Mouse (Mus musculus) brain, embryonic 18.5 days (tissue): Measurements from ENCODE around the gene Ephx1.
"Not testable (repeated sequence)": the region's sequence is repeated elsewhere in the genome, so short reads cannot be mapped to it uniquely, and the experiment has no call there.

Experiments
- DNase-seq: peaks from one replicate; pipeline ENCODE4 v3.0.0-alpha.2; 2012; ENCODE audit warnings: low read depth, low spot score

Ephx1 gene

GRCm38 (mm10) chr1:181013446-181013845 lies 7.3 kb downstream of the Ephx1 start:
- no peak for DNase-seq

- DNase-seq, result no peak
Observed at GRCm38 (mm10) chr1:181012416-181012815, 8.3 kb downstream of the Ephx1 start.

- DNase-seq, result no peak
Observed at GRCm38 (mm10) chr1:181011601-181012000, 9.1 kb downstream of the Ephx1 start.

GRCm38 (mm10) chr1:181010171-181010932 lies 10.4 kb downstream of the Ephx1 start:
- no peak for DNase-seq

- no peak for DNase-seq
Observed at GRCm38 (mm10) chr1:181009754-181010153, 10.9 kb downstream of the Ephx1 start.

- no peak for DNase-seq
Observed at GRCm38 (mm10) chr1:181009011-181009590, 11.6 kb downstream of the Ephx1 start.

- no peak for DNase-seq
Observed at GRCm38 (mm10) chr1:181008266-181008665, 12.4 kb downstream of the Ephx1 start.

GRCm38 (mm10) chr1:181007831-181008230 lies 12.9 kb downstream of the Ephx1 start:
- no peak for DNase-seq

- no peak for DNase-seq
Observed at GRCm38 (mm10) chr1:181005331-181005730, 15.4 kb downstream of the Ephx1 start.

- DNase-seq, result no peak
Observed at GRCm38 (mm10) chr1:181003790-181004189, 16.9 kb downstream of the Ephx1 start.

- DNase-seq, result no peak
Observed at GRCm38 (mm10) chr1:181001621-181002020, 19.1 kb downstream of the Ephx1 start.

- no peak for DNase-seq
Observed at GRCm38 (mm10) chr1:181001217-181001616, 19.5 kb downstream of the Ephx1 start.

GRCm38 (mm10) chr1:181000501-181001092 lies 20.1 kb downstream of the Ephx1 start:
- no peak for DNase-seq

GRCm38 (mm10) chr1:180992142-180992541 lies 28.6 kb downstream of the Ephx1 start:
- DNase-seq, result no peak

- no peak for DNase-seq
Observed at GRCm38 (mm10) chr1:180990671-180991070, 30.0 kb downstream of the Ephx1 start.

GRCm38 (mm10) chr1:180987759-180988158 lies 32.9 kb downstream of the Ephx1 start:
- DNase-seq, result peak; percentile 20

GRCm38 (mm10) chr1:180986701-180987100 lies 34.0 kb downstream of the Ephx1 start:
- DNase-seq, result no peak

- not testable (repeated sequence) for DNase-seq
Observed at GRCm38 (mm10) chr1:180981298-180982046, 39.2 kb downstream of the Ephx1 start.

- no peak for DNase-seq
Observed at GRCm38 (mm10) chr1:180980464-180980863, 40.2 kb downstream of the Ephx1 start.

- DNase-seq, result no peak
Observed at GRCm38 (mm10) chr1:180979484-180980251, 41.0 kb downstream of the Ephx1 start.

- DNase-seq, result no peak
Observed at GRCm38 (mm10) chr1:180976110-180976679, 44.5 kb downstream of the Ephx1 start.
